Mouse (Mus musculus) adrenal gland, postnatal 25 days (tissue): ENCODE measurements around the gene Stard7. TPM values are rescaled to one million over a fixed set of nuclear protein-coding genes. Genes with fewer than 3 reads are reported as not detected.

Experiments used
- total RNA-seq: library from RNA; stranded (reverse); gene quantifications from 2 replicates; pipeline ENCODE4 v1.2.3, GENCODE M21; 2021

Stard7 gene
- total RNA-seq, 1 experiment from 2014 or later = 117 TPM

Other genes starting within 250 kb of the Stard7 start
- 22.3 and 33.9 TPM in 2 replicates for gene Blvra, start 199.6 kb upstream of the Stard7 start, total RNA-seq
- 6.4 and 7.5 TPM in 2 replicates for gene Ncaph, start 136.3 kb upstream of the Stard7 start, total RNA-seq
- 5.3 and 7.2 TPM in 2 replicates for gene Itpripl1, start 126.8 kb upstream of the Stard7 start, total RNA-seq
- 1.7 and 2.0 TPM in 2 replicates for gene 1810024B03Rik, start 61.9 kb upstream of the Stard7 start, total RNA-seq
- gene Snrnp200, start 61.8 kb upstream of the Stard7 start, total RNA-seq = 75.5 and 84.1 TPM in 2 replicates
- gene Ciao1, start 22.4 kb upstream of the Stard7 start, total RNA-seq = 81.8 and 94.5 TPM in 2 replicates
- 72.3 and 79.3 TPM in 2 replicates for gene Tmem127, start 22.3 kb upstream of the Stard7 start, total RNA-seq
- 0.49 TPM in 1 of 2 replicates, not detected in the other for gene Dusp2, start 65.9 kb downstream of the Stard7 start, total RNA-seq
- not detected in 2 replicates for gene Astl, start 68.4 kb downstream of the Stard7 start, total RNA-seq
- gene Adra2b, start 93.0 kb downstream of the Stard7 start, total RNA-seq = 1.4 and 2.0 TPM in 2 replicates
- gene Gpat2, start 155.0 kb downstream of the Stard7 start, total RNA-seq = 0.43 TPM in 1 of 2 replicates, not detected in the other
- gene Fahd2a, start 174.3 kb downstream of the Stard7 start, total RNA-seq = 42.0 and 46.8 TPM in 2 replicates